Comparison of ENCODE assay signal across 21 mouse cellular contexts in genomic region chr8:83764717-83765116, GRCm38 (mm10). TPM values are rescaled to one million over a fixed set of nuclear protein-coding genes. Genes with fewer than 3 reads are reported as not detected.
DNase-seq lines count a peak whose midpoint lies in the region; ATAC-seq and TF ChIP-seq lines count a peak whose summit lies in the region.
"Had no signal": no experiment of that assay in that cellular context is flagged by ENCODE, and none has a peak within 500 bp of the region (broad histone marks: within the 10 kb centered on the region; RNA-seq: fewer than 3 reads in every experiment).

No protein-coding gene starts in this region.

- H3K4me3 ChIP-seq in testis, adult 2 months (ENCODE audit: control insufficient read depth, low read depth, low read length), result peak overlapping the region; percentile 52; the same call in 1 of the 2 replicates
- H3K4me3 ChIP-seq in midbrain, embryonic 15.5 days, result no peak overlapping the region
- H3K4me3 ChIP-seq: embryonic facial prominence, embryonic 10.5 days; embryonic facial prominence, embryonic 12.5 days; forebrain, embryonic 13.5 days; forebrain, embryonic 15.5 days had no signal

- no peak for TF ChIP-seq CTCF in testis, adult 2 months (IDR thresholded peaks at IDR 0.05; ENCODE audit: control insufficient read depth, insufficient read depth, insufficient replicate concordance, low read depth, low read length)

- H3K4me2 ChIP-seq in midbrain, embryonic 15.5 days, result no peak overlapping the region
- H3K4me2 ChIP-seq: embryonic facial prominence, embryonic 12.5 days; forebrain, embryonic 13.5 days; forebrain, embryonic 15.5 days had no signal

- ATAC-seq in midbrain, embryonic 15.5 days (replicated peaks), result no peak
- ATAC-seq: activated CD4-positive, CD25-positive, alpha-beta regulatory T cell, adult 4 months; CD4-positive, CD25-positive, alpha-beta regulatory T cell, adult 4 months; forebrain, embryonic 13.5 days; forebrain, embryonic 15.5 days; forebrain, postnatal 0 days; Patski had no signal

- DNase-seq in testis, postnatal 10 days (ENCODE audit: low spot score), result no peak
- DNase-seq in R1 (ENCODE audit: low read depth, low spot score), result peak; percentile 57
- DNase-seq in spleen, postnatal 14 days (ENCODE audit: low spot score in 2 of 2), result no peak
- DNase-seq: adrenal gland, adult 8-10 months; adrenal gland, postnatal 14 days; adrenal gland, postnatal 36 days; B cell, adult 2 months; cerebellum, adult 11-12 months; cerebellum, adult 2 months; cerebellum, adult 9-10 months; forebrain, postnatal 0 days had no signal

- H3K4me1 ChIP-seq in testis, adult 2 months (ENCODE audit: control insufficient read depth, insufficient read depth, low read length), result peaks cover 3% of the 10 kb centered on the region
- no peaks in the 10 kb centered on the region for H3K4me1 ChIP-seq in midbrain, embryonic 15.5 days
- H3K4me1 ChIP-seq: embryonic facial prominence, embryonic 10.5 days; embryonic facial prominence, embryonic 12.5 days; forebrain, embryonic 13.5 days; forebrain, embryonic 15.5 days had no signal

- no peaks in the 10 kb centered on the region for H3K27me3 ChIP-seq in testis, adult 2 months (ENCODE audit: control insufficient read depth, insufficient read depth, low read length)
- H3K27me3 ChIP-seq in midbrain, embryonic 15.5 days (replicated peaks), result no peaks in the 10 kb centered on the region
- H3K27me3 ChIP-seq: CH12.LX; embryonic facial prominence, embryonic 12.5 days; forebrain, embryonic 13.5 days; forebrain, embryonic 15.5 days; Patski had no signal

- no peaks in the 10 kb centered on the region for H3K36me3 ChIP-seq in testis, adult 2 months (ENCODE audit: control insufficient read depth, insufficient read depth, low read length)
- no peaks in the 10 kb centered on the region for H3K36me3 ChIP-seq in midbrain, embryonic 15.5 days (replicated peaks)
- H3K36me3 ChIP-seq: embryonic facial prominence, embryonic 10.5 days; embryonic facial prominence, embryonic 12.5 days; forebrain, embryonic 15.5 days had no signal

- H3K9ac ChIP-seq in midbrain, embryonic 15.5 days, result no peak overlapping the region
- H3K9ac ChIP-seq: embryonic facial prominence, embryonic 12.5 days; forebrain, embryonic 13.5 days; forebrain, embryonic 15.5 days; forebrain, postnatal 0 days had no signal

- H3K9me3 ChIP-seq in midbrain, embryonic 15.5 days, result no peaks in the 10 kb centered on the region
- H3K9me3 ChIP-seq: embryonic facial prominence, embryonic 12.5 days had no signal

- no peak for TF ChIP-seq POLR2A in testis, adult 2 months (IDR thresholded peaks at IDR 0.05; ENCODE audit: control insufficient read depth, low read depth, low read length)

- WGBS in midbrain, embryonic 15.5 days, result 93% methylated on average over 2 of the region's 2 CpGs

- H3K27ac ChIP-seq in testis, adult 2 months (ENCODE audit: control insufficient read depth, insufficient read depth, low read depth, low read length), result no peak overlapping the region
- no peak overlapping the region for H3K27ac ChIP-seq in midbrain, embryonic 15.5 days
- H3K27ac ChIP-seq: embryonic facial prominence, embryonic 10.5 days; embryonic facial prominence, embryonic 12.5 days; forebrain, embryonic 13.5 days; forebrain, embryonic 15.5 days had no signal

RNA-seq across cellular contexts. Expression of gene Adgre5, which starts 23.6 kb away (rescaled TPM):
- polyA plus RNA-seq in testis, adult 2 months (2012; rRNA removed), result 6.1 and 13.1 TPM in 2 replicates
- 10.4 and 12.3 TPM in 2 replicates for polyA plus RNA-seq in midbrain, embryonic 15.5 days (2015; fragmentation: Nextera tagmentation; extraction: Ambion mirVana)

RNA-seq across cellular contexts. Expression of gene Ddx39, which starts 49.7 kb away (rescaled TPM):
- polyA plus RNA-seq in testis, adult 2 months (2012; rRNA removed), result 101 and 105 TPM in 2 replicates
- 107 and 113 TPM in 2 replicates for polyA plus RNA-seq in midbrain, embryonic 15.5 days (2015; fragmentation: Nextera tagmentation; extraction: Ambion mirVana)
